Mouse (Mus musculus): ENCODE measurements around the gene Siae.

DNA sequence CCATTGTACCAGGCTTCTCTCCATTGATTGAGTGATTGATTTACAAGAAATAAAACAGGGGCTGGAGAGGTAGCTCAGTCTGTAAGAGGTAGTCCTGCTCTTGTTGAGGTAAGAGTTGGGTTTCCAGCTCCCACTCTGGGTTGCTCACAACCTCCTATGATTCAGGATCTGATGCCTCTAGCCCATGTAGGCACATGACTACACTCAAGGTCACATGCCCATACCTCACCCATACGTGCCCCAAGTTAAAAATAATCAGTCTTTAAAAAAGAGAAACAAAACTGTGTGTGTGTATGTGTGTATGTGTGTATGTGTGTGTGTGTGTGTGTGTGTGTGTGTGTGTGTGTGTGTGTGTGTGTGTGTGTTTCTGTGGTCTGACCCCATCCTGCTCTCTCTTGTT, 40.1 kb downstream of the Siae start:
- no peak for TF ChIP-seq CTCF (IDR thresholded peaks at IDR 0.05; ENCODE audit: control insufficient read depth, insufficient read depth, low read length)
- no peak for TF ChIP-seq POLR2A (IDR thresholded peaks at IDR 0.05; ENCODE audit: borderline replicate concordance, control insufficient read depth, low read depth, low read length)

All from bone marrow, adult 2 months (tissue).